Mouse (Mus musculus): ENCODE measurements around the gene Tmem247. TPM values are rescaled to one million over a fixed set of nuclear protein-coding genes. Genes with fewer than 3 reads are reported as not detected.

The Tmem247 gene
- polyA plus RNA-seq, 2 experiments, result not detected

- no peak for ATAC-seq (ENCODE audit: insufficient read depth)
- Histone ChIP-seq H3K9ac (replicated peaks) (no peak overlapping the region), H3K27ac (no peak overlapping the region), H3K4me1 (replicated peaks; ENCODE audit: control insufficient read depth in 2 of 2, insufficient read depth in 2 of 2, low read length in 1 of 2) (peaks cover 0 to 7% of the 10 kb centered on the region in 2 experiments; a peak in 2 of 4 replicates), H3K4me3 (ENCODE audit: insufficient read depth in 1 of 2, low read depth in 2 of 2, low read length in 2 of 2) (no peak overlapping the region), H3K9me3 (ENCODE audit: control insufficient read depth, low read length) (no peaks in the 10 kb centered on the region), H3K4me2 (ENCODE audit: low read depth) (no peak overlapping the region), H3K27me3 (ENCODE audit: control insufficient read depth, insufficient read depth, low read length) (no peaks in the 10 kb centered on the region), H3K36me3 (replicated peaks; ENCODE audit: control insufficient read depth, insufficient read depth, low read depth) (no peaks in the 10 kb centered on the region)
- DNase-seq (ENCODE audit: low read depth in 3 of 3, low spot score in 3 of 3), result no peak
- 35% methylated on average over 5 of the region's 5 CpGs for WGBS (ENCODE audit: insufficient replicate concordance)
- TF ChIP-seq EP300 (IDR thresholded peaks at IDR 0.05; ENCODE audit: low read depth) (no peak), CTCF (IDR thresholded peaks at IDR 0.05; ENCODE audit: low read depth) (no peak)
Measured at GRCm38 (mm10) chr17:86911261-86911660, 5.9 kb upstream of the Tmem247 start.

GRCm38 (mm10) chr17:86913003-86913607 is 4.0 kb upstream of the Tmem247 start:
- Histone ChIP-seq H3K4me2 (ENCODE audit: low read depth) (no peak overlapping the region), H3K27ac (no peak overlapping the region)

GRCm38 (mm10) chr17:86915540-86915939 is 1.6 kb upstream of the Tmem247 start:
- Histone ChIP-seq H3K4me3 (ENCODE audit: insufficient read depth in 1 of 2, low read depth in 2 of 2, low read length in 2 of 2) (no peak overlapping the region), H3K9me3 (ENCODE audit: control insufficient read depth, low read length) (no peaks in the 10 kb centered on the region), H3K9ac (replicated peaks) (no peak overlapping the region), H3K27me3 (ENCODE audit: control insufficient read depth, insufficient read depth, low read length) (no peaks in the 10 kb centered on the region), H3K36me3 (replicated peaks; ENCODE audit: control insufficient read depth, insufficient read depth, low read depth) (no peaks in the 10 kb centered on the region), H3K4me2 (ENCODE audit: low read depth) (no peak overlapping the region), H3K4me1 (replicated peaks; ENCODE audit: control insufficient read depth in 2 of 2, insufficient read depth in 2 of 2, low read length in 1 of 2) (peaks cover 0 to 7% of the 10 kb centered on the region in 2 experiments; a peak in 2 of 4 replicates), H3K27ac (no peak overlapping the region)
- 53% methylated on average over 4 of the region's 4 CpGs for WGBS (ENCODE audit: insufficient replicate concordance)
- TF ChIP-seq CTCF (IDR thresholded peaks at IDR 0.05; ENCODE audit: low read depth), result 0 out of 2 replicates have a peak, but pooled peaks have one; percentile 37
- no peak for TF ChIP-seq EP300 (IDR thresholded peaks at IDR 0.05; ENCODE audit: low read depth)
- ATAC-seq (ENCODE audit: insufficient read depth) (no peak), DNase-seq (ENCODE audit: low read depth in 3 of 3, low spot score in 3 of 3) (no peak)

More at GRCm38 (mm10) chr17:86913003-86913607, 4.0 kb upstream of the Tmem247 start:
- Histone ChIP-seq H3K4me1 (replicated peaks; ENCODE audit: control insufficient read depth in 2 of 2, insufficient read depth in 2 of 2, low read length in 1 of 2) (peaks cover 0 to 7% of the 10 kb centered on the region in 2 experiments; a peak in 2 of 4 replicates), H3K4me3 (ENCODE audit: insufficient read depth in 1 of 2, low read depth in 2 of 2, low read length in 2 of 2) (no peak overlapping the region), H3K27me3 (ENCODE audit: control insufficient read depth, insufficient read depth, low read length) (no peaks in the 10 kb centered on the region), H3K9me3 (ENCODE audit: control insufficient read depth, low read length) (no peaks in the 10 kb centered on the region), H3K9ac (replicated peaks) (no peak overlapping the region), H3K36me3 (replicated peaks; ENCODE audit: control insufficient read depth, insufficient read depth, low read depth) (no peaks in the 10 kb centered on the region)
- DNase-seq (ENCODE audit: low read depth in 3 of 3, low spot score in 3 of 3) (no peak), ATAC-seq (ENCODE audit: insufficient read depth) (no peak)
- TF ChIP-seq EP300 (IDR thresholded peaks at IDR 0.05; ENCODE audit: low read depth) (no peak), CTCF (IDR thresholded peaks at IDR 0.05; ENCODE audit: low read depth) (no peak)
- 51% methylated on average over 7 of the region's 7 CpGs for WGBS (ENCODE audit: insufficient replicate concordance)

- DNase-seq (ENCODE audit: low read depth in 3 of 3, low spot score in 3 of 3), result no peak
- no peak overlapping the region for H3K9ac ChIP-seq (replicated peaks)
- no peaks in the 10 kb centered on the region for H3K36me3 ChIP-seq (replicated peaks; ENCODE audit: control insufficient read depth, insufficient read depth, low read depth)
- no peaks in the 10 kb centered on the region for H3K27me3 ChIP-seq (ENCODE audit: control insufficient read depth, insufficient read depth, low read length)
- whole genome bisulfite sequencing (ENCODE audit: insufficient replicate concordance), result 42% methylated on average over 6 of the region's 6 CpGs
- TF ChIP-seq EP300 (IDR thresholded peaks at IDR 0.05; ENCODE audit: low read depth), result no peak
- peak; percentile 63 for TF ChIP-seq CTCF (IDR thresholded peaks at IDR 0.05; ENCODE audit: low read depth)
- H3K27ac ChIP-seq, result no peak overlapping the region
- no peak for ATAC-seq (ENCODE audit: insufficient read depth)
- H3K4me3 ChIP-seq (ENCODE audit: insufficient read depth in 1 of 2, low read depth in 2 of 2, low read length in 2 of 2), result no peak overlapping the region
- H3K4me1 ChIP-seq (replicated peaks; ENCODE audit: control insufficient read depth in 2 of 2, insufficient read depth in 2 of 2, low read length in 1 of 2), result no peaks in the 10 kb centered on the region
- no peaks in the 10 kb centered on the region for H3K9me3 ChIP-seq (ENCODE audit: control insufficient read depth, low read length)
- H3K4me2 ChIP-seq (ENCODE audit: low read depth), result no peak overlapping the region
Measured at GRCm38 (mm10) chr17:86918786-86919185, 1.6 kb downstream of the Tmem247 start.

GRCm38 (mm10) chr17:86919729-86920128 is 2.6 kb downstream of the Tmem247 start:
- Histone ChIP-seq H3K9me3 (ENCODE audit: control insufficient read depth, low read length) (no peaks in the 10 kb centered on the region), H3K4me3 (ENCODE audit: insufficient read depth in 1 of 2, low read depth in 2 of 2, low read length in 2 of 2) (no peak overlapping the region), H3K27ac (no peak overlapping the region), H3K4me1 (replicated peaks; ENCODE audit: control insufficient read depth in 2 of 2, insufficient read depth in 2 of 2, low read length in 1 of 2) (no peaks in the 10 kb centered on the region), H3K27me3 (ENCODE audit: control insufficient read depth, insufficient read depth, low read length) (no peaks in the 10 kb centered on the region), H3K4me2 (ENCODE audit: low read depth) (no peak overlapping the region), H3K9ac (replicated peaks) (no peak overlapping the region), H3K36me3 (replicated peaks; ENCODE audit: control insufficient read depth, insufficient read depth, low read depth) (no peaks in the 10 kb centered on the region)
- ATAC-seq (ENCODE audit: insufficient read depth) (no peak), DNase-seq (ENCODE audit: low read depth in 3 of 3, low spot score in 3 of 3) (no peak)
- 65% methylated on average over 11 of the region's 11 CpGs for WGBS (ENCODE audit: insufficient replicate concordance)
- TF ChIP-seq EP300 (IDR thresholded peaks at IDR 0.05; ENCODE audit: low read depth) (no peak), CTCF (IDR thresholded peaks at IDR 0.05; ENCODE audit: low read depth) (no peak)
